In genomic region chr3:68400121-68400520, GRCm38 (mm10) we compare ENCODE assay signal across 13 mouse cellular contexts.
"Had no signal": no experiment of that assay in that cellular context is flagged by ENCODE, and none has a peak within 500 bp of the region (broad histone marks: within the 10 kb centered on the region; RNA-seq: fewer than 3 reads in every experiment).

No protein-coding gene starts in this region.

- DNase-seq: lung, adult 18-20 months; lung, embryonic 14.5 days; lung, postnatal 10 days; lung, postnatal 4 days; midbrain, embryonic 14.5 days; retina, postnatal 1 day; right cerebral cortex, adult 18-20 months; right cerebral cortex, postnatal 25 days; right cerebral cortex, postnatal 4 days; spleen, adult 18-20 months; thymus, adult 18-20 months; thymus, postnatal 25 days; thymus, postnatal 4 days had no signal
